Mouse (Mus musculus): Measurements from ENCODE around the gene Srxn1. TPM values are rescaled to one million over a fixed set of nuclear protein-coding genes. Genes with fewer than 3 reads are reported as not detected.

The Srxn1 gene
- polyA plus RNA-seq, 1 experiment from 2014 or later, result 13.4 TPM

GRCm38 (mm10) chr2:152147079-152147478, 41.8 kb downstream of the Srxn1 start:
- peaks cover 31% of the 10 kb centered on the region for H3K4me1 ChIP-seq (replicated peaks)
- H3K36me3 ChIP-seq, result no peaks in the 10 kb centered on the region
- H3K27ac ChIP-seq, result no peak overlapping the region
- ATAC-seq, result no peak
- no peaks in the 10 kb centered on the region for H3K9me3 ChIP-seq
- H3K9ac ChIP-seq (replicated peaks), result no peak overlapping the region
- H3K4me2 ChIP-seq (replicated peaks), result no peak overlapping the region
- no peak overlapping the region for H3K4me3 ChIP-seq (replicated peaks)
- peaks cover 50% of the 10 kb centered on the region for H3K27me3 ChIP-seq
- 60% methylated on average over 3 of the region's 3 CpGs for WGBS

GRCm38 (mm10) chr2:152148675-152149074, 43.4 kb downstream of the Srxn1 start:
- WGBS, result 89% methylated on average over 9 of the region's 9 CpGs
- H3K9me3 ChIP-seq, result no peaks in the 10 kb centered on the region
- H3K36me3 ChIP-seq, result no peaks in the 10 kb centered on the region
- no peak overlapping the region for H3K4me2 ChIP-seq (replicated peaks)
- H3K4me1 ChIP-seq (replicated peaks), result peaks cover 15% of the 10 kb centered on the region
- no peak for ATAC-seq
- H3K27ac ChIP-seq, result no peak overlapping the region
- peaks cover 34% of the 10 kb centered on the region for H3K27me3 ChIP-seq
- no peak overlapping the region for H3K9ac ChIP-seq (replicated peaks)
- no peak overlapping the region for H3K4me3 ChIP-seq (replicated peaks)

DNA sequence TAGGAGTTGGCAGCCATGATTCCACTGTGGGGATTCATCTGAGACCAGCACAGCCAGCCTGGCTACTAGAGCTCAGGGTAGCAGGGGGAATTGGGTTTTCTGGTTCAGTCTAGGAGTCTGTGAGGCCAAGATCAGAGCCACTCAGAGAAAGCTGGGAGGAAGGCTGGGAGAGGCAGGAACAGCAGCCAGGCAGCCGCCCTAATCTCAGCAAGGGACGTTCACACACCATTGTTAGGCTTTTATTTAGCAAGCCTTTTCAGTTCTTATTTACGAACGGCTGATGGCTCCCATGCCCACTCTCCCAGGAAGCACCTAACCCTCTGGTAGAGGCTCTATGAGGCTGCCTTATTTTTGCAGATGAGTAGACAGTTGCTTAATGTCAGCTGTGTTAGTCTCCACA, 44.6 kb downstream of the Srxn1 start:
- H3K36me3 ChIP-seq, result no peaks in the 10 kb centered on the region
- WGBS, result 15% methylated on average over 4 of the region's 4 CpGs
- H3K4me2 ChIP-seq (replicated peaks), result no peak overlapping the region
- H3K27me3 ChIP-seq, result peaks cover 22% of the 10 kb centered on the region
- no peak overlapping the region for H3K4me3 ChIP-seq (replicated peaks)
- no peak overlapping the region for H3K27ac ChIP-seq
- H3K4me1 ChIP-seq (replicated peaks), result peaks cover 7% of the 10 kb centered on the region; the same call in 1 of the 2 replicates
- ATAC-seq, result no peak
- no peaks in the 10 kb centered on the region for H3K9me3 ChIP-seq
- no peak overlapping the region for H3K9ac ChIP-seq (replicated peaks)

- Histone ChIP-seq H3K4me1 (replicated peaks) (peaks cover 7% of the 10 kb centered on the region; the same call in 1 of the 2 replicates), H3K4me2 (replicated peaks) (no peak overlapping the region), H3K9ac (replicated peaks) (no peak overlapping the region), H3K27ac (no peak overlapping the region), H3K9me3 (no peaks in the 10 kb centered on the region), H3K27me3 (peaks cover 17% of the 10 kb centered on the region), H3K4me3 (replicated peaks) (no peak overlapping the region), H3K36me3 (no peaks in the 10 kb centered on the region)
- WGBS, result 69% methylated on average over 6 of the region's 6 CpGs
- no peak; the same call in 1 of the 2 replicates for ATAC-seq
Observed at GRCm38 (mm10) chr2:152150373-152150772, 45.1 kb downstream of the Srxn1 start.

- H3K27ac ChIP-seq, result no peak overlapping the region
- no peaks in the 10 kb centered on the region for H3K27me3 ChIP-seq
- H3K36me3 ChIP-seq, result no peaks in the 10 kb centered on the region
- no peak overlapping the region for H3K4me2 ChIP-seq (replicated peaks)
- ATAC-seq, result no peak
- WGBS, result 40% methylated on average over 3 of the region's 3 CpGs
- no peak overlapping the region for H3K9ac ChIP-seq (replicated peaks)
- no peak overlapping the region for H3K4me3 ChIP-seq (replicated peaks)
- H3K4me1 ChIP-seq (replicated peaks), result peaks cover 10% of the 10 kb centered on the region; the same call in 1 of the 2 replicates
- no peaks in the 10 kb centered on the region for H3K9me3 ChIP-seq
Observed at GRCm38 (mm10) chr2:152153361-152153760, 48.0 kb downstream of the Srxn1 start.

- Histone ChIP-seq H3K4me2 (replicated peaks) (no peak overlapping the region), H3K4me3 (replicated peaks) (no peak overlapping the region), H3K9me3 (no peaks in the 10 kb centered on the region), H3K4me1 (replicated peaks) (0 out of 2 replicates have a peak, but pooled peaks cover 3% of the 10 kb centered on the region), H3K36me3 (no peaks in the 10 kb centered on the region), H3K27me3 (no peaks in the 10 kb centered on the region), H3K27ac (no peak overlapping the region), H3K9ac (replicated peaks) (no peak overlapping the region)
- ATAC-seq, result 0 out of 2 replicates have a peak, but pooled peaks have one; percentile 53
- WGBS, result 52% methylated on average over 7 of the region's 7 CpGs
Observed at GRCm38 (mm10) chr2:152155414-152156208, 50.3 kb downstream of the Srxn1 start.

GRCm38 (mm10) chr2:152156471-152156870, 51.2 kb downstream of the Srxn1 start:
- no peaks in the 10 kb centered on the region for H3K9me3 ChIP-seq
- no peak overlapping the region for H3K4me2 ChIP-seq (replicated peaks)
- H3K27me3 ChIP-seq, result no peaks in the 10 kb centered on the region
- no peak overlapping the region for H3K4me3 ChIP-seq (replicated peaks)
- no peak overlapping the region for H3K27ac ChIP-seq
- H3K9ac ChIP-seq (replicated peaks), result no peak overlapping the region
- 0 out of 2 replicates have a peak, but pooled peaks cover 3% of the 10 kb centered on the region for H3K4me1 ChIP-seq (replicated peaks)
- no peaks in the 10 kb centered on the region for H3K36me3 ChIP-seq
- ATAC-seq, result no peak
- WGBS, result 86% methylated on average over 6 of the region's 6 CpGs

- 0 out of 2 replicates have a peak, but pooled peaks cover 3% of the 10 kb centered on the region for H3K4me1 ChIP-seq (replicated peaks)
- H3K4me3 ChIP-seq (replicated peaks), result no peak overlapping the region
- H3K9ac ChIP-seq (replicated peaks), result no peak overlapping the region
- H3K27me3 ChIP-seq, result no peaks in the 10 kb centered on the region
- H3K4me2 ChIP-seq (replicated peaks), result no peak overlapping the region
- 96% methylated on average over 1 of the region's 1 CpGs for WGBS
- no peak overlapping the region for H3K27ac ChIP-seq
- no peak for ATAC-seq
- H3K36me3 ChIP-seq, result no peaks in the 10 kb centered on the region
- no peaks in the 10 kb centered on the region for H3K9me3 ChIP-seq
Observed at GRCm38 (mm10) chr2:152159487-152159886, 54.2 kb downstream of the Srxn1 start.

Other genes starting within 250 kb of the Srxn1 start
- 0.10 and 0.11 TPM in 2 replicates for gene Angpt4, start 194.3 kb upstream of the Srxn1 start, polyA plus RNA-seq (2015; fragmentation: Nextera tagmentation; extraction: Ambion mirVana)
- gene Fam110a, start 125.3 kb upstream of the Srxn1 start, polyA plus RNA-seq (2015; fragmentation: Nextera tagmentation; extraction: Ambion mirVana), result 97.0 and 97.3 TPM in 2 replicates
- gene Slc52a3, start 109.0 kb upstream of the Srxn1 start, polyA plus RNA-seq (2015; fragmentation: Nextera tagmentation; extraction: Ambion mirVana), result 0.55 and 0.99 TPM in 2 replicates
- gene Scrt2, start 24.0 kb upstream of the Srxn1 start, polyA plus RNA-seq (2015; fragmentation: Nextera tagmentation; extraction: Ambion mirVana), result 16.3 and 20.0 TPM in 2 replicates
- 1.0 and 1.8 TPM in 2 replicates for gene Tcf15, start 38.0 kb downstream of the Srxn1 start, polyA plus RNA-seq (2015; fragmentation: Nextera tagmentation; extraction: Ambion mirVana)
- 125 and 142 TPM in 2 replicates for gene Csnk2a1, start 121.3 kb downstream of the Srxn1 start, polyA plus RNA-seq (2015; fragmentation: Nextera tagmentation; extraction: Ambion mirVana)
- gene Tbc1d20, start 188.3 kb downstream of the Srxn1 start, polyA plus RNA-seq (2015; fragmentation: Nextera tagmentation; extraction: Ambion mirVana), result 32.2 and 36.2 TPM in 2 replicates
- 99.2 and 108 TPM in 2 replicates for gene Rbck1, start 227.1 kb downstream of the Srxn1 start, polyA plus RNA-seq (2015; fragmentation: Nextera tagmentation; extraction: Ambion mirVana)
- 0.82 and 0.89 TPM in 2 replicates for gene Trib3, start 238.5 kb downstream of the Srxn1 start, polyA plus RNA-seq (2015; fragmentation: Nextera tagmentation; extraction: Ambion mirVana)

Data from midbrain, embryonic 13.5 days (tissue).